Mouse (Mus musculus): ENCODE measurements at regions not wholly inside any gene's neighbourhood (a gene's known extent, or its start where the extent isn't known, plus 50 kb on each side); places are given as distances from the start of the nearest gene placed in this dataset.
A peak's percentile ranks its signal among the peaks of the same experiment; 100 is the strongest.

GRCm38 (mm10) chr1:137929764-137930163, 245.7 kb downstream of the Ptprc start:
- ATAC-seq (replicated peaks; ENCODE audit: low read depth, poor library complexity, severe bottlenecking) = no peak

DNA sequence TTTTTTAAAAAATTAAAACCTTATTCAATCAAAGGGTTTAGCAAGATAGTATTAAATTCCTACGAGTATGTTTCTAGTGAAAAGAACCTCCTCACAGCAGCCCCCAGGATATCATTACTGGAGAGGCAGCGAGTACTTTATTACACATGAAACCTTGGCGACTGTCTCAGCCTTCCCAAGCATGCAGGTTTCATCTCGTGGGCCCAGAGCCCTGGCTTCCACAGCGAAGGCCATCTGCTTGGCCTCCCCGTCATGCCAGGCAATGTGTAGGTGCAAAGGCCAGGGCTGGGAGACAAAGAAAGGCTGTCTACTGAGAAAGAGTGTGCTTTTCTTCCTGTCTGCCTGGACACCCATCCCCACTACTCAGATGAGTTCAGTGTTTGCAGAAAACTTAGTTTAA, 247.0 kb downstream of the Ptprc start:
- ATAC-seq (replicated peaks; ENCODE audit: low read depth, poor library complexity, severe bottlenecking) = no peak

DNA sequence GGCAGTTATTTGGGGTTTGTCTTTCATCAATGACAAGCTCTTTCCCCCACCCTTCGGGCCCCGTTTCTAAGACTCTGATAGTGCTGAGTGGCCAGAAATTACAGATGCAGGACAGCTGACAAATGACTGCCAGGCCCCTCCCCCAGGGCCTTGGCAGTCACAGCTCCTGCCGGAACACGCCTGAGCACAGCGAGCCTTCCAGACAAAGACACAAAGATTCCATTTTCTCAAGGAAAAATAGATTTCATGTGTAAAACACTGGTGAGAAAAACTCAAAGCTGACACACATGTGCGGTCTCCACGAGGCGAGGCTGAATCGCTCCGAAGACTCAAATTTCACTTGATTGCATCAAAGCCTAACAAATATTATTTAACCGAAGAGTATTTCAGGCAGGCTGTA, 247.6 kb downstream of the Ptprc start:
- no peak for ATAC-seq (replicated peaks; ENCODE audit: low read depth, poor library complexity, severe bottlenecking)

- ATAC-seq (replicated peaks; ENCODE audit: low read depth, poor library complexity, severe bottlenecking) = no peak
These were observed 249.2 kb downstream of the Ptprc start for GRCm38 (mm10) chr1:137926326-137926725.

DNA sequence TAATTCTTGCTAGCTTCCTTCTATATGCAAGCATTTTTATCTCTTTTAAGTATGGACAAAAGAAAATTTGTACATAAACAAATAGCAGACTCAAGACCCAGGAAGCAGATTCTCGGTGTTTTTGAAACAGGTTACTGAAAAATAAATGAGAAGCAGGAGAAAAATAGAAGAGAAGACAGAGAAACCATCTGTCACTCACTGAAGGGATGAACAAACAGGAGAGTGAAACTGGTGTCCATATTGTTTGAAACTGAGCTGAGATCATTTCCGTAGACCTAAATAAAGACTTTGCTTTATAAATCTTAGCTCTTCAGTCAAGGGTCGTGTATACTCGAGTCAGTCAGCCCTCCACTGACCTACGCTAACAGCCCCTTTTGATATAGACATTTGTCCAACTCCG, 251.4 kb downstream of the Ptprc start:
- ATAC-seq (replicated peaks; ENCODE audit: low read depth, poor library complexity, severe bottlenecking) = no peak

- no peak for ATAC-seq (replicated peaks; ENCODE audit: low read depth, poor library complexity, severe bottlenecking)
These were observed 251.8 kb downstream of the Ptprc start for GRCm38 (mm10) chr1:137923705-137924104.

- ATAC-seq (replicated peaks; ENCODE audit: low read depth, poor library complexity, severe bottlenecking) = peak; percentile 81
These were observed 252.7 kb downstream of the Ptprc start for GRCm38 (mm10) chr1:137922769-137923168.

DNA sequence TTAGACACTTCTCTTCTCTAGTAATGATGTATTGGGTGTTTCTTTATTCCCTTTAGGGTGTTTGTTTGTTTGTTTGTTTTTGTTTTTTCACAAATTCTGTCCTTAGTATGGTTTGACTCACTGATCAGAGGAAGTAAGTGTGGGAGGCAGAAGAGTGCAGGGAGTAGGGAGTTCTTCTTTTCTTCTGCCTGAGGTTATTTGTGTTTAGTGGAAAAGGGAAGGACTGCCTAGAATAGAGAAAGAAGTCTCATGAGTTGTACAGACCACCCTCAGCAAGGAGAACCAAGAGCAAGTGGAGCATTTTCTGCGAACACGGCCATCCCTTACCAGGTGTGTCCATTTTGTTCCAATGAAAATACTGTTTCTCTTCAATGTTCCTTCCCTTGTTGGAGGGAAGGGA, 253.9 kb downstream of the Ptprc start:
- ATAC-seq (replicated peaks; ENCODE audit: low read depth, poor library complexity, severe bottlenecking) = peak; percentile 63

DNA sequence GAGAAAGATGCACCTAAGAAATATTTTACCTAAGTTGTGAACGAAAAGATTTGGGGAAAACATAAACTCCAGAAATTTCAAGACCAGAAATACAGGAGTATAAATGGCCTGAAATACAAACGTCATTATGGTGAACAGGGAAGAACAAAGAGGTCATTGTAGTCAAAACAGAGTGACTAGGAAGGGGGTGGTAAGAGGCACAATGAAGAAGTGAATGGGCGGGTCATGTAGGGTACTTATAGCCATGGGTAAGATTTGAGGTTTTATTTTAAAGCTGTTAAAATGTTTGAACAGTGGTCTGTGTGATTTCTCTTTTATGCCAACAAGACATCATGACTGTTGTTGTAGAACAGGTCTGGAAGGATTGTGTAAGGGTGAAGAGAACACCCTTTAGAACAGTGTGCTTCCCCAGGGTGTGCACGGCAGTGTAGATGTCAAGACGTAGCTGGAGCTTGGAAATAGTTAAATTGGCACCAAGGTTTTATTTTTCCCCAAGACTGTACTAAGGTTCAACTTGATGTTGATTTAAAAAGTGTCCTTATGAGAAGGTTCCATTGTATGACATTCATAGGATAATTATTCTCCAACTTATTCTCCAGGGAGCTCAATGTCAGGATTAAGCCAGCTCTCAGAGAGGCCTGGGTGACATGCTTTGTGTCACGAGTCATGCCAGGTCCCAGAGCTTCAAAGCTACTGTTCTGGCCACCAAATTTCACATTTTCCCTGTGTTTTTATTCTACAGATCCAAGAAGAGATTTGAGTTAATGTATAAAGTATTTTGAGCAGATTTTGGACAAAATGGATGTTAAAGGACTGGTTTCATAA, 255.6 kb downstream of the Ptprc start:
- no peak for ATAC-seq (replicated peaks; ENCODE audit: low read depth, poor library complexity, severe bottlenecking)

GRCm38 (mm10) chr1:137917449-137917848, 258.1 kb downstream of the Ptprc start:
- ATAC-seq (replicated peaks; ENCODE audit: low read depth, poor library complexity, severe bottlenecking) = no peak

DNA sequence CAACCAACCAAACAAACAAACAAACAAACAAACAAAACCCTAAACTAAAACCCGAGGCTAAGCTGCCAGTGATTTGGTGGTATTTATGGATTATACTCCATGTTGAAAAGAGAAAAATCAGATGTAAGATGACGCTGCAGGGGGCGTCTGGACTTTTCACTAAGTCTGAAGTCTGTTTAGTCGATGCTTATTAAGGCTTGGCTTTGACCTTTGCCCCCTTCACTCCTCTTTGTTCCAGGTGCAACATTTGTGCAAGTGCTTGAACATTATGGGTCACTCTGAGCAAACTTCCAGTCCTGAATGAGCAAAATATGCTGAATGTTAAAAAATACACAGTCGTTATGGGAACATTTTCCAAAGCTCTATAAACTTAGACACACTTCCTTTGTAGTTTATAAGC, 268.6 kb downstream of the Ptprc start:
- no peak for ATAC-seq (replicated peaks; ENCODE audit: low read depth, poor library complexity, severe bottlenecking)

GRCm38 (mm10) chr1:137906477-137906876, 269.0 kb downstream of the Ptprc start:
- ATAC-seq (replicated peaks; ENCODE audit: low read depth, poor library complexity, severe bottlenecking) = no peak

- ATAC-seq (replicated peaks; ENCODE audit: low read depth, poor library complexity, severe bottlenecking) = no peak
These were observed 269.9 kb downstream of the Ptprc start for GRCm38 (mm10) chr1:137905566-137905965.

- ATAC-seq (replicated peaks; ENCODE audit: low read depth, poor library complexity, severe bottlenecking) = no peak
These were observed 272.2 kb downstream of the Ptprc start for GRCm38 (mm10) chr1:137903351-137903750.

DNA sequence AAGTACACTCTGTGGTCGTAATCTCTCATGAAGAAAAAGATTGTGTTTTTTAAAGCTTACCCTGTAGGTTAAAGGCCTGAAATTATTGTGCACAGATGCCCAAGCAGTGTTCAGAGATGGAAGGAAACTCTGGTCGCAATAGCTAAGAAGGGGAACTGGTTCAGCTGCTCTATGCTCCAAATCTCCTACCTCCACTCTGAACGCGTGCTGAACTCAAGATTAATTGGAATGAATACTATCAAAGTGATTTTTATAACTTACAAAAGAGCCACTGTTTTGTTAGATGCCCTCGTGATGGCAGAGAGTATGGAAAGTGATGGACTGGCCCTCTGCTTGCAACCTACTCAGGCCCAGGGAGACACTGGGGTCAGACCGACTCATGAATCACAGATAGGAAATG, 272.6 kb downstream of the Ptprc start:
- ATAC-seq (replicated peaks; ENCODE audit: low read depth, poor library complexity, severe bottlenecking) = no peak

GRCm38 (mm10) chr1:137901996-137902395, 273.5 kb downstream of the Ptprc start:
- no peak for ATAC-seq (replicated peaks; ENCODE audit: low read depth, poor library complexity, severe bottlenecking)

DNA sequence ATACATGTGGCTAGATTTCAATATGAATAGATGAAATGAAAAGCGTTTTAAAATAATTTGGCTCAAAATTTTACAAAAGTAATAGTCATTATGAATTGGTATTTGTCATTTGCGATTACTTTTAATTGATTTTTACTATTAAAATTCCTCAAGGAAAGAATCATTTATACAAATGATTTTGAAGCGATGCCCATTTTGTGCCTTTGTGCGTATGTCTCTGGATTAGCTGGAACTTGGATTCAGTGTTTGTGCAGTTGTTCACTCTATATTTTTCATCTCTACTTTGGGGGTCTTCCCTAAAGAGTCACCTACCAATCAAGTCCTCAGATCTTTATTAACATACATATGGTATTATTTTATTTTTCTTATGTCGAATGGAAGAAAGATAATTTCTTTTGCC, 274.3 kb downstream of the Ptprc start:
- no peak for ATAC-seq (replicated peaks; ENCODE audit: low read depth, poor library complexity, severe bottlenecking)

GRCm38 (mm10) chr1:137900621-137901071, 274.9 kb downstream of the Ptprc start:
- ATAC-seq (replicated peaks; ENCODE audit: low read depth, poor library complexity, severe bottlenecking) = 0 out of 2 replicates have a peak, but pooled peaks have one; percentile 9

GRCm38 (mm10) chr1:137899916-137900601, 275.4 kb downstream of the Ptprc start:
- ATAC-seq (replicated peaks; ENCODE audit: low read depth, poor library complexity, severe bottlenecking) = peak; percentile 15

DNA sequence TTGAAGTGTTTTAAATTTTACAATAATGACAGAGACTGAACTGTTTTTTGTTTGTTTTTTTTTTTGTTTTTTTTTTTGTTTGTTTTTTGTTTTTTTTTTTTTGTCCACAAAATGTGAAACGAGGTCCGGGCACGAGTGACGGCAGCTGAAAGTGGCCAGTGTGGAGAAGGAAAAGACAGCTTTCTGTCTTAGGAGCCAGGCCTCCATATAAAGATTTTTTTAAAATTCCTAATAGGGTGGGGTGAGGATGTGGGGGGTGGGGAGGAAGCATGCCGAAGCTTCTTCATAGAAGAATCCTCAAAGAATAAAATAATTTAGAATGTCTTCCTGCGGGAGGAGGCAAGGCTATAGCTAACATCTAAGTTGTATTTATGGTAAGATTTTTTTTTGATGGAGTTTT, 276.2 kb downstream of the Ptprc start:
- no peak for ATAC-seq (replicated peaks; ENCODE audit: low read depth, poor library complexity, severe bottlenecking)

DNA sequence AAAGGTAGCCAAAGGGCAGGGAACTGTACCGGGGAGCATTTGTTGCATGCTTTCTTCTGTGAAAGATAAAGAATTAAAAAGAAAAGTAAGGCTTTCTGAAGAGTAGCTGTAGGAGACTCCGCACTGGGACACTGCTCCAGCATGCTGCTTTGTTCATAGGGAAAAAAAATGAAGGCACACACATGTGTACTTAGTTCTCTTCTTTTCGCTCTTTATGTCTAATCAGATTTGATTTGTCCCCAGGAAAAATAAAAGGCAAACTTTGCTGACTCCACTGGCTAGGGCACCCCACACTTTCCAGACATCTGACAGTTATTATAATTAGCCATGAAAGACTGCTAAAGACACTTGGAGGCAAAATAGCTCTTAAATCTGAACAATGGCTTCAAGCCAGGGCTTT, 276.6 kb downstream of the Ptprc start:
- ATAC-seq (replicated peaks; ENCODE audit: low read depth, poor library complexity, severe bottlenecking) = no peak

All from common myeloid progenitor, adult 5-6 weeks (primary cell).